Comparison of ENCODE assay signal across 9 mouse cellular contexts in genomic region chr19:37495319-37496270, GRCm38 (mm10). TPM values are rescaled to one million over a fixed set of nuclear protein-coding genes. Genes with fewer than 3 reads are reported as not detected.
DNase-seq lines count a peak whose midpoint lies in the region; ATAC-seq lines count a peak whose summit lies in the region.
"Had no signal": no experiment of that assay in that cellular context is flagged by ENCODE, and none has a peak within 500 bp of the region (broad histone marks: within the 10 kb centered on the region; RNA-seq: fewer than 3 reads in every experiment).

No protein-coding gene starts in this region.

- no peaks in the 10 kb centered on the region for H3K27me3 ChIP-seq in kidney, embryonic 14.5 days (ENCODE audit: control insufficient read depth, insufficient read depth, low read length)

- ATAC-seq in megakaryocyte progenitor cell, adult 5-6 weeks (replicated peaks; ENCODE audit: poor library complexity) = peak; percentile 61
- ATAC-seq in kidney, embryonic 14.5 days (ENCODE audit: low FRiP score, low TSS enrichment) = no peak

- intact Hi-C loops in heart, postnatal 10 days (cut with DNase I) = no loop called here

- no peak overlapping the region for H3K4me3 ChIP-seq in kidney, embryonic 14.5 days (ENCODE audit: low read length)

- no peak overlapping the region for H3K27ac ChIP-seq in kidney, embryonic 14.5 days (ENCODE audit: low read depth, low read length)

- no peaks in the 10 kb centered on the region for H3K9me3 ChIP-seq in kidney, embryonic 14.5 days (ENCODE audit: control insufficient read depth, low read length)

- H3K4me2 ChIP-seq in kidney, embryonic 14.5 days (replicated peaks; ENCODE audit: low read depth, low read length) = no peak overlapping the region

- 0 out of 2 replicates have a peak, but pooled peaks cover 5% of the 10 kb centered on the region for H3K4me1 ChIP-seq in kidney, embryonic 14.5 days (ENCODE audit: control insufficient read depth, insufficient read depth, low read length)

- DNase-seq in adrenal gland, postnatal 14 days = peak; percentile 55
- DNase-seq in adrenal gland, postnatal 36 days = no peak
- peak; percentile 87 for DNase-seq in A20 (ENCODE audit: low read depth, low spot score)
- peak; percentile 11 to 20 for DNase-seq in heart, postnatal 10 days
- no peak for DNase-seq in retina, embryonic 14.5 days (ENCODE audit: low spot score)
- DNase-seq in layer of hippocampus, postnatal 14 days (ENCODE audit: low spot score in 2 of 2) = no peak
- DNase-seq: gastrocnemius, postnatal 10 days had no signal

- 85% methylated on average over 22 of the region's 22 CpGs for WGBS in kidney, embryonic 14.5 days

- no peaks in the 10 kb centered on the region for H3K36me3 ChIP-seq in kidney, embryonic 14.5 days (ENCODE audit: control insufficient read depth, insufficient read depth, low read length)

- no peak overlapping the region for H3K9ac ChIP-seq in kidney, embryonic 14.5 days (ENCODE audit: low read depth, low read length)

RNA-seq across cellular contexts. Expression of gene Exoc6, which starts 54.6 kb away (rescaled TPM):
- 22.5 and 26.9 TPM in 2 replicates for total RNA-seq in adrenal gland, postnatal 14 days (2021)
- 10 to 100 TPM; 16.7 to 24.6 TPM for total RNA-seq in adrenal gland, postnatal 36 days (2021)
- 10 to 100 TPM; 28.0 to 29.4 TPM for total RNA-seq in heart, postnatal 10 days (2021)
- 57.3 and 63.3 TPM in 2 replicates for total RNA-seq in megakaryocyte progenitor cell, adult 5-6 weeks (2015)
- 75.7 and 84.5 TPM in 2 replicates for total RNA-seq in megakaryocyte progenitor cell, adult 5-6 weeks (2017)
- polyA plus RNA-seq in kidney, embryonic 14.5 days (2014; fragmentation: Nextera tagmentation; extraction: Ambion mirVana) = 14.2 and 26.8 TPM in 2 replicates
- 10 to 100 TPM; 50.1 to 52.5 TPM for total RNA-seq in layer of hippocampus, postnatal 14 days (2021)

Comparison
In these comparisons a context has a peak if more than half of its experiments do, and no peak if none do; other contexts are left out.
1. DNase-seq: peak in adrenal gland, postnatal 14 days (single experiment), A20 (single experiment) and heart, postnatal 10 days (2 of 2); none in adrenal gland, postnatal 36 days (0 of 2), retina, embryonic 14.5 days (single experiment) and layer of hippocampus, postnatal 14 days (0 of 2).